Mouse (Mus musculus) megakaryocyte, embryonic 14.5 days (primary cell): ENCODE measurements around the gene Gpnmb.

Experiments used
- FLI1 ChIP-seq: IDR thresholded peaks from 2 replicates; pipeline ENCODE4 v1.6.1; 2012; ENCODE audit warnings: low read length, inconsistent platforms, mixed read lengths
- GATA1 ChIP-seq: IDR thresholded peaks from 3 replicates; pipeline ENCODE4 v1.6.1; 2012; ENCODE audit warnings: mixed read lengths, low read length, inconsistent platforms, borderline replicate concordance

GRCm38 (mm10) chr6:49056009-49056408 lies 19.7 kb downstream of the Gpnmb start:
- TF ChIP-seq GATA1 (no peak), FLI1 (no peak)
